Mouse (Mus musculus): ENCODE results near the gene Igfbp6. TPM values are rescaled to one million over a fixed set of nuclear protein-coding genes. Genes with fewer than 3 reads are reported as not detected.
A peak's percentile ranks its signal among the peaks of the same experiment; 100 is the strongest.

Gene Igfbp6
- total RNA-seq (2015; ENCODE audit: low replicate concordance), result not detected in 2 replicates
- not detected in 2 replicates for total RNA-seq (2017; ENCODE audit: low replicate concordance)

GRCm38 (mm10) chr15:102144274-102144711 is at the start of gene Igfbp6:
TSS of gene Igfbp6 (plus strand) at chr15:102144362.
- ATAC-seq (replicated peaks; ENCODE audit: low FRiP score, poor library complexity, severe bottlenecking), result no peak

- no peak for ATAC-seq (replicated peaks; ENCODE audit: low FRiP score, poor library complexity, severe bottlenecking)
Measured at GRCm38 (mm10) chr15:102094988-102095387, 49.2 kb upstream of the Igfbp6 start.

- ATAC-seq (replicated peaks; ENCODE audit: low FRiP score, poor library complexity, severe bottlenecking), result no peak
Measured at GRCm38 (mm10) chr15:102097147-102097915, 46.8 kb upstream of the Igfbp6 start.

- no peak for ATAC-seq (replicated peaks; ENCODE audit: low FRiP score, poor library complexity, severe bottlenecking)
Measured at GRCm38 (mm10) chr15:102097991-102098555, 46.1 kb upstream of the Igfbp6 start.

- no peak for ATAC-seq (replicated peaks; ENCODE audit: low FRiP score, poor library complexity, severe bottlenecking)
Measured at GRCm38 (mm10) chr15:102099260-102099659, 44.9 kb upstream of the Igfbp6 start.

- ATAC-seq (replicated peaks; ENCODE audit: low FRiP score, poor library complexity, severe bottlenecking), result no peak
Measured at GRCm38 (mm10) chr15:102099771-102100160, 44.4 kb upstream of the Igfbp6 start.

GRCm38 (mm10) chr15:102100161-102100981 is 43.8 kb upstream of the Igfbp6 start, which contains the start of gene Tns2:
TSS of gene Tns2 (plus strand) at chr15:102100413.
- ATAC-seq (replicated peaks; ENCODE audit: low FRiP score, poor library complexity, severe bottlenecking), result peak; percentile 68

- no peak for ATAC-seq (replicated peaks; ENCODE audit: low FRiP score, poor library complexity, severe bottlenecking)
Measured at GRCm38 (mm10) chr15:102100996-102101671, 43.0 kb upstream of the Igfbp6 start.

GRCm38 (mm10) chr15:102101672-102102541 is 42.3 kb upstream of the Igfbp6 start:
- no peak for ATAC-seq (replicated peaks; ENCODE audit: low FRiP score, poor library complexity, severe bottlenecking)

- no peak for ATAC-seq (replicated peaks; ENCODE audit: low FRiP score, poor library complexity, severe bottlenecking)
Measured at GRCm38 (mm10) chr15:102102548-102103121, 41.5 kb upstream of the Igfbp6 start.

- no peak for ATAC-seq (replicated peaks; ENCODE audit: low FRiP score, poor library complexity, severe bottlenecking)
Measured at GRCm38 (mm10) chr15:102103371-102103946, 40.7 kb upstream of the Igfbp6 start.

GRCm38 (mm10) chr15:102103947-102104555 is 40.1 kb upstream of the Igfbp6 start:
- no peak for ATAC-seq (replicated peaks; ENCODE audit: low FRiP score, poor library complexity, severe bottlenecking)

- no peak for ATAC-seq (replicated peaks; ENCODE audit: low FRiP score, poor library complexity, severe bottlenecking)
Measured at GRCm38 (mm10) chr15:102105360-102105759, 38.8 kb upstream of the Igfbp6 start.

GRCm38 (mm10) chr15:102105764-102106730 is 38.1 kb upstream of the Igfbp6 start:
- no peak for ATAC-seq (replicated peaks; ENCODE audit: low FRiP score, poor library complexity, severe bottlenecking)

GRCm38 (mm10) chr15:102106754-102107456 is 37.3 kb upstream of the Igfbp6 start:
- ATAC-seq (replicated peaks; ENCODE audit: low FRiP score, poor library complexity, severe bottlenecking), result no peak

Measured in erythroid progenitor cell, adult 5-6 weeks (primary cell).